Comparison of ENCODE assay signal across 8 mouse cellular contexts in the genomic region with DNA sequence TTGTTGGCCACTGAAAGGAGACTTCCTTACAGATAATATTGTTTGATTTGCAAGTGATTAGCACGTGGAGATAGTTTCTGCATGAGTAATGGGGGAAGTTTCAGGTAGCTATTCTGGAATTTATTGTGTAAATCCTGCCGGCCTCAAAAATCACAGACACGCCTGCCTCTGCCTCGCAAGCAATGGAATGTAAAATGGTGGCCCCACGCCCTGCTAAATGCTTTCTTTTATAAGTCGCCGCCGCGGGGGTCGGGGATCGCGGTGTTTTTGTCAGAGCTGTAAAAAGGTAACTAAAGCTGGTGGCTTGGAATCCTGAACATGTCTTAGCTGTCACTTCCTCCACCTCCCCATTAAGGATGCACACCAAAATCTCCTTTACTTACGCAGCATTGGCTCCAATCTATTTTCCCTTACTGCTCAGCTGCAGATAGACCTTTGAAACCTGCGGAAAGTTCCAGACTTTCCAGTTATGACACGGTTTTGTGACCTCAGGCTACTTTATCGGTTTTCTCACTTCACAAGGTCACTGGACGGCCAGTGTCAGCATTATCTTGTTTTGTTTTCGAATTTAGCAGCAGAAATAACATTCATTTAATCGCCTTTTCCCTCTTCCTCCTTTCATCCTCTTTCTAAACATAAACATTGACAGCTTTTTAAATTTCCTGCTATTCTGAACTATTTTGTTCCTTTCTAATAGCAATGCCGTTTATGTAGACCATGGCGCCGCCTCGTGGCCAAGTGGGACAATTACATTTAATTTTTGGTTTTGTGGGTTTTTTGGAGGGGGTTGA. TPM values are rescaled to one million over a fixed set of nuclear protein-coding genes. Genes with fewer than 3 reads are reported as not detected.
DNase-seq lines count a peak whose midpoint lies in the region; ATAC-seq and TF ChIP-seq lines count a peak whose summit lies in the region.

No protein-coding gene starts in this region.

- H3K4me1 ChIP-seq in forebrain, embryonic 13.5 days: peaks cover 4% of the 10 kb centered on the region; the same call in 1 of the 2 replicates
- 0 out of 2 replicates have a peak, but pooled peaks cover 5% of the 10 kb centered on the region for H3K4me1 ChIP-seq in forebrain, embryonic 12.5 days
- H3K4me1 ChIP-seq in ES-E14 (ENCODE audit: control insufficient read depth in 2 of 2, insufficient read depth in 2 of 2, low read length in 2 of 2, poor library complexity in 1 of 2): no peaks in the 10 kb centered on the region
- H3K4me1 ChIP-seq in heart, embryonic 13.5 days: peaks cover 5% of the 10 kb centered on the region; the same call in 1 of the 2 replicates

- 23% methylated on average over 23 of the region's 23 CpGs for WGBS in forebrain, embryonic 13.5 days
- 26% methylated on average over 23 of the region's 23 CpGs for WGBS in forebrain, embryonic 12.5 days
- WGBS in heart, embryonic 13.5 days: 15% methylated on average over 23 of the region's 23 CpGs

- no peaks in the 10 kb centered on the region for H3K36me3 ChIP-seq in forebrain, embryonic 13.5 days (ENCODE audit: poor library complexity, severe bottlenecking)
- no peaks in the 10 kb centered on the region for H3K36me3 ChIP-seq in forebrain, embryonic 12.5 days (replicated peaks)
- no peaks in the 10 kb centered on the region for H3K36me3 ChIP-seq in ES-E14 (ENCODE audit: control insufficient read depth, insufficient read depth, low read length, poor library complexity, severe bottlenecking)
- H3K36me3 ChIP-seq in heart, embryonic 13.5 days: no peaks in the 10 kb centered on the region

- H3K4me3 ChIP-seq in forebrain, embryonic 13.5 days: no peak overlapping the region
- no peak overlapping the region for H3K4me3 ChIP-seq in forebrain, embryonic 12.5 days (replicated peaks)
- peak overlapping the region in 1 of 2 experiments; percentile 28; a peak in 2 of 4 replicates for H3K4me3 ChIP-seq in ES-E14 (ENCODE audit: insufficient read depth in 1 of 2, low read depth in 1 of 2, low read length in 2 of 2, poor library complexity in 1 of 2, severe bottlenecking in 1 of 2)
- peak overlapping the region; percentile 29 for H3K4me3 ChIP-seq in heart, embryonic 13.5 days

- DNase-seq in ES-E14 (ENCODE audit: low read depth, low spot score): peak; percentile 78
- DNase-seq in cerebellum, postnatal 10 days: peak; percentile 68 to 71
- DNase-seq in kidney, postnatal 4 days: peak; percentile 67 to 70
- peak; percentile 55 for DNase-seq in lung, postnatal 10 days
- DNase-seq in right cerebral cortex, postnatal 4 days: peak; percentile 74

- H3K27ac ChIP-seq in forebrain, embryonic 13.5 days: no peak overlapping the region
- no peak overlapping the region for H3K27ac ChIP-seq in forebrain, embryonic 12.5 days
- H3K27ac ChIP-seq in ES-E14 (ENCODE audit: insufficient read depth, low read depth, low read length, poor library complexity, severe bottlenecking): peak overlapping the region; percentile 87; the same call in 1 of the 2 replicates
- no peak overlapping the region for H3K27ac ChIP-seq in heart, embryonic 13.5 days (replicated peaks)

- 0 out of 2 replicates have a peak, but pooled peaks cover 3% of the 10 kb centered on the region for H3K9me3 ChIP-seq in forebrain, embryonic 13.5 days (replicated peaks)
- peaks cover 4% of the 10 kb centered on the region; the same call in 1 of the 2 replicates for H3K9me3 ChIP-seq in forebrain, embryonic 12.5 days
- H3K9me3 ChIP-seq in ES-E14 (ENCODE audit: control insufficient read depth, insufficient read depth, low read depth, low read length): no peaks in the 10 kb centered on the region
- peaks cover 13% of the 10 kb centered on the region; the same call in 1 of the 2 replicates for H3K9me3 ChIP-seq in heart, embryonic 13.5 days

- H3K27me3 ChIP-seq in forebrain, embryonic 13.5 days: no peaks in the 10 kb centered on the region
- H3K27me3 ChIP-seq in forebrain, embryonic 12.5 days: no peaks in the 10 kb centered on the region
- no peaks in the 10 kb centered on the region for H3K27me3 ChIP-seq in heart, embryonic 13.5 days (replicated peaks)

- H3K4me2 ChIP-seq in forebrain, embryonic 13.5 days: 0 out of 2 replicates have a peak overlapping the region, but pooled peaks have one; percentile 18
- H3K4me2 ChIP-seq in forebrain, embryonic 12.5 days: no peak overlapping the region
- H3K4me2 ChIP-seq in heart, embryonic 13.5 days: peak overlapping the region; percentile 62

- in situ Hi-C loops in ES-E14 (cut with MboI; ENCODE audit: low sequenced_read_pairs in 2 of 2, unreplicated experiment in 2 of 2): no loop called here

- H3K9ac ChIP-seq in forebrain, embryonic 13.5 days: no peak overlapping the region
- no peak overlapping the region for H3K9ac ChIP-seq in forebrain, embryonic 12.5 days
- no peak overlapping the region for H3K9ac ChIP-seq in ES-E14 (ENCODE audit: insufficient read depth, low read depth, low read length, poor library complexity, severe bottlenecking)
- H3K9ac ChIP-seq in heart, embryonic 13.5 days: peak overlapping the region; percentile 47

- ATAC-seq in forebrain, embryonic 13.5 days: no peak
- ATAC-seq in forebrain, embryonic 12.5 days (ENCODE audit: low FRiP score): no peak
- ATAC-seq in heart, embryonic 13.5 days (ENCODE audit: extremely low read depth, insufficient number of reproducible peaks, low FRiP score, low TSS enrichment): no peak

TF ChIP-seq in ES-E14, 5 proteins besides CTCF, POLR2A, EP300 and RAD21:
- TF ChIP-seq ZNF384 (IDR thresholded peaks at IDR 0.05; ENCODE audit: low read depth, low read length) (no peak), MAFK (IDR thresholded peaks at IDR 0.05; ENCODE audit: insufficient read depth, low read depth, low read length) (no peak), CHD2 (IDR thresholded peaks at IDR 0.05; ENCODE audit: low read depth, low read length) (no peak), ZC3H11A (IDR thresholded peaks at IDR 0.05; ENCODE audit: borderline replicate concordance, low read depth, low read length) (0 out of 2 replicates have a peak, but pooled peaks have one; percentile 38), HCFC1 (IDR thresholded peaks at IDR 0.05; ENCODE audit: borderline replicate concordance, insufficient read depth, low read length) (no peak)

RNA-seq across cellular contexts. Expression of a gene that starts 25.6 kb away (rescaled TPM):
- 17.6 and 18.6 TPM in 2 replicates for polyA plus RNA-seq in forebrain, embryonic 13.5 days (2015; fragmentation: Nextera tagmentation; extraction: Ambion mirVana)
- 17.0 and 18.8 TPM in 2 replicates for polyA plus RNA-seq in forebrain, embryonic 12.5 days (2016; fragmentation: Nextera tagmentation; extraction: Ambion mirVana)
- total RNA-seq in ES-E14 (2012; rRNA removed): 8.5 and 11.0 TPM in 2 replicates
- polyA plus RNA-seq in heart, embryonic 13.5 days (2015; fragmentation: Nextera tagmentation; extraction: Ambion mirVana): 7.0 and 7.5 TPM in 2 replicates
